Mouse (Mus musculus) CH12.LX (cell line): ENCODE results near the gene Herc2. TPM values are rescaled to one million over a fixed set of nuclear protein-coding genes. Genes with fewer than 3 reads are reported as not detected.

Experiments
- DNase-seq: peaks from one replicate; pipeline ENCODE4 v3.0.0-alpha.2; 2013; ENCODE audit errors: extremely low read depth
- H3K27ac ChIP-seq: 2 replicates; pipeline ENCODE4 v1.5.1; 2012; ENCODE audit warnings: low read depth, mild to moderate bottlenecking, control low read depth, moderate library complexity; ENCODE audit not compliant: insufficient read depth
- H3K27me3 ChIP-seq: replicated peaks from 2 replicates; pipeline ENCODE3; 2012; ENCODE audit warnings: inconsistent platforms
- H3K36me3 ChIP-seq, 2 experiments: replicated peaks in 1 of 2; 2 replicates each; pipeline versions ENCODE3 to v1.6.1; 2012; ENCODE audit warnings: inconsistent platforms in 1 of 2, low read length in 1 of 2, mild to moderate bottlenecking in 1 of 2, mixed read lengths in 1 of 2, moderate library complexity in 1 of 2; ENCODE audit not compliant: control insufficient read depth in 1 of 2, insufficient read depth in 1 of 2
- H3K4me1 ChIP-seq, 2 experiments: 2 replicates each; pipeline ENCODE4 v1.6.1; 2012; ENCODE audit warnings: inconsistent platforms in 1 of 2, moderate library complexity in 1 of 2; ENCODE audit not compliant: insufficient read depth in 2 of 2, control insufficient read depth in 1 of 2
- H3K4me2 ChIP-seq: 2 replicates; pipeline ENCODE4 v1.6.1; 2012; ENCODE audit warnings: low read depth, mild to moderate bottlenecking, control low read depth; ENCODE audit not compliant: poor library complexity, insufficient read depth, severe bottlenecking
- H3K4me3 ChIP-seq, 3 experiments: fragments of 150-350 bp in 1 of 3; sonication (generic) in 1 of 3; replicated peaks in 1 of 3; 2 replicates each; pipeline versions ENCODE3 to v1.5.1; 2011 to 2012; ENCODE audit warnings: low read depth in 2 of 3, low read length in 2 of 3, mild to moderate bottlenecking in 2 of 3, moderate library complexity in 2 of 3, control low read depth in 1 of 3, improper control_type of control experiment in 1 of 3, inconsistent platforms in 1 of 3, mixed read lengths in 1 of 3; ENCODE audit not compliant: poor library complexity in 1 of 3
- H3K79me2 ChIP-seq: replicated peaks from 2 replicates; pipeline ENCODE4 v1.6.1; 2012; ENCODE audit warnings: mild to moderate bottlenecking, moderate library complexity; ENCODE audit not compliant: control insufficient read depth, poor library complexity, insufficient read depth, severe bottlenecking; ENCODE audit errors: extremely low read depth
- H3K9ac ChIP-seq: 2 replicates; pipeline ENCODE4 v1.6.1; 2012; ENCODE audit warnings: low read depth, mild to moderate bottlenecking, control low read depth, moderate library complexity; ENCODE audit not compliant: insufficient read depth
- H3K9me3 ChIP-seq: replicated peaks from 2 replicates; pipeline ENCODE3; 2012; ENCODE audit warnings: low read length, inconsistent platforms, mixed read lengths
- CTCF ChIP-seq, 2 experiments: IDR thresholded peaks in 1 of 2; conservative IDR thresholded peaks in 1 of 2; 2 replicates each; pipeline ENCODE4 v1.5.1; 2011 to 2012; ENCODE audit warnings: low read depth in 2 of 2, low read length in 2 of 2, improper control_type of control experiment in 1 of 2, inconsistent platforms in 1 of 2, mild to moderate bottlenecking in 1 of 2, moderate library complexity in 1 of 2
- EP300 ChIP-seq: IDR thresholded peaks from 2 replicates; pipeline ENCODE4 v1.6.1; 2011; ENCODE audit warnings: low read length, improper control_type of control experiment
- GABPA ChIP-seq: IDR thresholded peaks from 2 replicates; pipeline ENCODE4 v1.6.1; 2012; ENCODE audit warnings: low read depth, low read length, improper control_type of control experiment, inconsistent platforms; ENCODE audit not compliant: insufficient replicate concordance
- JUN ChIP-seq: IDR thresholded peaks from 2 replicates; pipeline ENCODE4 v1.6.1; 2011; ENCODE audit warnings: low read depth, mild to moderate bottlenecking, low read length, improper control_type of control experiment, moderate library complexity; ENCODE audit not compliant: insufficient read depth
- MEF2A ChIP-seq: IDR thresholded peaks from 2 replicates; pipeline ENCODE4 v1.6.1; 2014; ENCODE audit warnings: low read depth, mild to moderate bottlenecking, inconsistent platforms, low read length, improper control_type of control experiment, borderline replicate concordance
- MXI1 ChIP-seq: IDR thresholded peaks from 2 replicates; pipeline ENCODE4 v1.6.1; 2011; ENCODE audit warnings: mild to moderate bottlenecking, low read depth, low read length, improper control_type of control experiment
- MYC ChIP-seq: IDR thresholded peaks from 2 replicates; pipeline ENCODE4 v1.6.1; 2011; ENCODE audit warnings: low read depth, mild to moderate bottlenecking, improper control_type of control experiment, low read length
- NELFE ChIP-seq: IDR thresholded peaks from 2 replicates; pipeline ENCODE4 v1.6.1; 2011; ENCODE audit warnings: low read depth, low read length, improper control_type of control experiment
- NRF1 ChIP-seq: IDR thresholded peaks from 2 replicates; pipeline ENCODE4 v1.6.1; 2014; ENCODE audit warnings: low read depth, mild to moderate bottlenecking, inconsistent platforms, low read length, improper control_type of control experiment, moderate library complexity
- POLR2A ChIP-seq: IDR thresholded peaks from 2 replicates; pipeline ENCODE4 v1.6.1; 2011; ENCODE audit warnings: low read depth, mild to moderate bottlenecking, improper control_type of control experiment, low read length
- RCOR1 ChIP-seq: conservative IDR thresholded peaks from 2 replicates; pipeline ENCODE4 v1.6.1; 2012; ENCODE audit warnings: low read depth, mild to moderate bottlenecking, inconsistent platforms, low read length, improper control_type of control experiment
- SIN3A ChIP-seq: IDR thresholded peaks from 2 replicates; pipeline ENCODE4 v1.6.1; 2012; ENCODE audit warnings: low read length, improper control_type of control experiment, inconsistent platforms
- SMC3 ChIP-seq: IDR thresholded peaks from 2 replicates; pipeline ENCODE4 v1.6.1; 2011; ENCODE audit warnings: low read depth, low read length, improper control_type of control experiment
- USF1 ChIP-seq: IDR thresholded peaks from 2 replicates; pipeline ENCODE4 v1.6.1; 2014; ENCODE audit warnings: low read depth, mild to moderate bottlenecking, inconsistent platforms, low read length, improper control_type of control experiment
- USF2 ChIP-seq: conservative IDR thresholded peaks from 2 replicates; pipeline ENCODE4 v1.6.1; 2011; ENCODE audit warnings: low read depth, low read length, improper control_type of control experiment
- dilution Hi-C: fragments of 300-500 bp; cut with MboI; formaldehyde crosslinking; loops from 2 replicates; pipeline ENCODE4 v1.14.3; 2020; ENCODE audit warnings: low sequenced_read_pairs; ENCODE audit not compliant: extremely low pct_unique_long_range_greater_than_20kb, extremely low pct_ligation_motif_present
- in situ Hi-C: fragments of 300-500 bp; cut with MboI; formaldehyde crosslinking; loops from 3 replicates; pipeline ENCODE4 v1.14.3; 2019; ENCODE audit warnings: low sequenced_read_pairs, low pct_ligation_motif_present, low pct_unique_long_range_greater_than_20kb, mixed read lengths
- polyA plus RNA-seq: library from polyadenylated mRNA; unstranded; fragments of >175 nt; gene quantifications from 2 replicates; pipeline ENCODE4 v1.2.1, GENCODE M21; 2012; ENCODE audit warnings: low read depth; ENCODE audit not compliant: insufficient read length
- total RNA-seq, 2 experiments: library from RNA; depleted of rRNA; stranded (reverse); fragments of 300-350 nt in 1 of 2; fragments of >200 nt in 1 of 2; gene quantifications; 2 replicates each; pipeline ENCODE4 v1.2.3; 2012 to 2014

Herc2 gene
- total and polyA plus RNA-seq, 3 experiments: 9.7 to 27.6 (median 18.2) TPM

- no peak for DNase-seq
- H3K9me3 ChIP-seq: no peaks in the 10 kb centered on the region
- no peaks in the 10 kb centered on the region for H3K79me2 ChIP-seq
- H3K9ac ChIP-seq: no peak overlapping the region
- dilution Hi-C loops: no loop called here
- H3K4me2 ChIP-seq: no peak overlapping the region
- no peaks in the 10 kb centered on the region for H3K4me1 ChIP-seq
- H3K27me3 ChIP-seq: peaks cover 11% of the 10 kb centered on the region
- H3K4me3 ChIP-seq: no peak overlapping the region
- no peak overlapping the region for H3K27ac ChIP-seq
- H3K36me3 ChIP-seq: no peaks in the 10 kb centered on the region
- in situ Hi-C loops: no loop called here
- TF ChIP-seq NELFE (no peak), SIN3A (no peak), USF2 (no peak), MEF2A (no peak), GABPA (no peak), EP300 (no peak), NRF1 (no peak), SMC3 (no peak), MXI1 (no peak), POLR2A (no peak), JUN (no peak), RCOR1 (no peak), CTCF (conservative IDR thresholded peaks at IDR 0.05 in 1 of 2, IDR thresholded peaks at IDR 0.05 in 1 of 2; ENCODE audit: low read depth in 2 of 2, low read length in 2 of 2) (no peak), MYC (no peak), USF1 (no peak)
Measured at GRCm38 (mm10) chr7:56277506-56277905, 227.5 kb downstream of the Herc2 start.

Other genes with a start within 250 kb of the Herc2 start
- gene Cyfip1, start 208.5 kb upstream of the Herc2 start, total RNA-seq (2012; rRNA removed): 24.8 and 29.3 TPM in 2 replicates
- 19.3 and 20.1 TPM in 2 replicates for gene Cyfip1, start 208.5 kb upstream of the Herc2 start, total RNA-seq (2014; rRNA removed)
- 24.8 and 27.8 TPM in 2 replicates for gene Cyfip1, start 208.5 kb upstream of the Herc2 start, polyA plus RNA-seq
- gene Nipa2, start 87.7 kb upstream of the Herc2 start, total RNA-seq (2012; rRNA removed): 24.4 and 34.0 TPM in 2 replicates
- gene Nipa2, start 87.7 kb upstream of the Herc2 start, total RNA-seq (2014; rRNA removed): 50.4 and 61.4 TPM in 2 replicates
- gene Nipa2, start 87.7 kb upstream of the Herc2 start, polyA plus RNA-seq: 44.0 and 45.2 TPM in 2 replicates
- 0.25 and 0.38 TPM in 2 replicates for gene Nipa1, start 30.2 kb upstream of the Herc2 start, total RNA-seq (2012; rRNA removed)
- 0.86 and 1.0 TPM in 2 replicates for gene Nipa1, start 30.2 kb upstream of the Herc2 start, total RNA-seq (2014; rRNA removed)
- 0.96 and 1.3 TPM in 2 replicates for gene Nipa1, start 30.2 kb upstream of the Herc2 start, polyA plus RNA-seq
- 0.17 and 0.38 TPM in 2 replicates for gene Oca2, start 189.6 kb downstream of the Herc2 start, total RNA-seq (2012; rRNA removed)
- gene Oca2, start 189.6 kb downstream of the Herc2 start, total RNA-seq (2014; rRNA removed): not detected in 2 replicates
- not detected in 2 replicates for gene Oca2, start 189.6 kb downstream of the Herc2 start, polyA plus RNA-seq